Mouse (Mus musculus) induced T-regulatory cell, adult 2 months (primary cell): Measurements from ENCODE around the gene Gtpbp3.

Experiments used
- DNase-seq: peaks from one replicate; pipeline ENCODE4 v3.0.0-alpha.2; 2012; ENCODE audit warnings: low read depth

The Gtpbp3 gene

DNA sequence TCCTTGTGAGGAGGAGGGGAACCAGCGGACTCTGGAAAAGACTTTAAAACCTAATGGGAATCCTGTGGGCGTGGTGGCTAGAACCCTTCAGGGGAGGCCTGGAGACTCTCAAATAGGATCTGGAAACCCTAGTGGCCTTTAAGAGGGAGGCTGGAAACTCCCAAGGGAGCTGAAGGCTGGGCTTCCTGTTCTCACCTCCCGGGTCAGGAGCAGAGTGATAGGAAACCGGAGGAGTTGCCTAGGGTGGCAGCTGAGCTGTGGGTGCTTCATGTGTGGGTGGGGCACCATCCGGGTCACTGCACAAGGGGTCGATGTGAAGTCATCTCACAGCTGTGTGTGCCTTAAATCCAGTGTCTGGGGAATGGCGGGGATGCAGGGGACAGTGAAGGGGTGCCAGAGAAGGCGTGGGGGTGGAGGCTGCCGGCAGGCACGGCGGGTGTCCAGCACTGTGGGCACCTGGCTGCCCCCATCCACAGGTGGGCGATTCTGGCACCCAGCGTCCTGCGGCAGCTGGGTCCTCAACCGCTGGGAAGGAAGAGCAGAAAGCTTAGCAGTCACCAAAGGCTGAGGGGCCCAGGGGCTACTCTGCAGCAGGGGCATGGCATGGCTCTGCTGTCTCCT, 10.1 kb downstream of the Gtpbp3 start:
- no peak for DNase-seq

DNA sequence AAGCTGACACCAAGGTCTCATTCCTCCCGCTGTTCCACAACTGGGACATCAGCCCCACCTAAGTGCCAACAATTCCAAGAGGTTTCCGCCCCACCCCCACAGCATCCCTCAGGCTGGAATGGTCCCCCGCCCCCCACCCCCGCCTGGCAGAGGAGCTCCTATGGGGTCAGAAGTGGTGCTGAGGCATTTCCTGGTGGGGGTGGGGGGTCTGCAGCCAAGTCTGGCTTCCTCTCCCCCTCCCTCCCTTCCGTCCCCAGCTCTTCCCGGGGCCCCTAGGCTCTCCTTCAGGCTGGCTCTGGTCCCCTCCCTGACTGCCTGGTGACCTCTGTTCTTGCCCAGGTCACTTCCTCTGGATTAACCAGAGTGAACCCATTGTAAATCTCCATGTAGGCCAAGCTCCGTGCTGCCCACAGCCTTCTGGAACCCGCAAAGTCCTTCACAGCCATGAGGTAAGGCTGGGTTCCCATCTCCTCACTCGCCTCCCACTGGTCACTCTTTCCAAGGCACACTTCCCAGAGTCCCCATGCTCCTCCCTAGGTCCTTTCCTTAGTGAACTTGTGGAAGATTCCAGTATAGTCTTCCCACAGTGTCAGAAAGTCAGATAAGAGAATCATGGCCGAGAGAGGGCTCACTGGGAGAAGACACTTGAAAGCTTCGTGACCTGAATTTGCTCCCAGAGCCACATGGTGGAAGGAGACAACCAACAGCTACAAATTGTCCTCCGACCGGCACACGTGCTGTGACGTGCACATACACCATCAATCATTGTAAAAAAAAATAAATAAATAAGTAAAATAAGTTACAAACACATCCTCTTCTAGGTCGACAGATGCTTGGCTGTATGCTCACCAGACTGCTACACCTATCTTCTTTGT, 11.2 kb downstream of the Gtpbp3 start:
- no peak for DNase-seq

DNA sequence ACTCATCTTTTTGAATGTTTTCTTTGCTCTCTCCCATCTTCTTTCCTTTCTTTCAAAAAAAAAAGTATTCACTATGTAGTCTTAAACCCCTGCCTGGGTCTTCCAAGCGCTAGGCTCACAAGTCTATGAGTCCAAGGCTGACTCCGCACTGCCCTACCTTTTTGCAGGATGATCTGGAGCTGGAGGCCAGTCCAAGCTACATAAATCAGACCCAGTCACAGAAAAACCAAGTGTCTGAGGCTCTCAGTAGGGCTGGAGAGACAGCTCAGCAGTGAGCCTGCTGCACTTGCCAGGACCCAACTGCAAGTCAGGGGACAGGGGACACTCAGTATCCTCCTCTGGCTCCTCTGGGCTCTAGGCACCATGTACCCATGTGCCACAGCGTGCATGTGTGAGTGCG, 16.4 kb downstream of the Gtpbp3 start:
- no peak for DNase-seq

DNA sequence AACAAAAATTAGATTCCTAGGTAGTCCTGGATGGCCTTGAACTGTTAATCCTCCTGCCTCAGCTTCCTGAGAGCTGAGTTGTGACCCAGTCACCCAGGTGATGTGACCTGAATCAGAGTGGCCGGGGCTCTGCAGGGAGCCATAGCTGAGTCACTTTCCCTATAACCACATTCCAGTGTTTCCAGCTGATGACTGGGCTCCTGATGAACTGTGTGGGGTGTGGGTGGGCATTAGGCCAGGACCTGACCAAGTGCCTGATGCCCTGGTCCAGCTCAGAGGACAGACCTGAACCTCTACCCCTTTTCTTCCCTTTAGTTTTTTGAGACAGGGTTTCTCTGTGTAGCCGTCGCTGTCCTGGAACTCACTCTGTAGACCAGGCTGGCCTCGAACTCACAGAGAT, 17.4 kb downstream of the Gtpbp3 start:
- no peak for DNase-seq

DNA sequence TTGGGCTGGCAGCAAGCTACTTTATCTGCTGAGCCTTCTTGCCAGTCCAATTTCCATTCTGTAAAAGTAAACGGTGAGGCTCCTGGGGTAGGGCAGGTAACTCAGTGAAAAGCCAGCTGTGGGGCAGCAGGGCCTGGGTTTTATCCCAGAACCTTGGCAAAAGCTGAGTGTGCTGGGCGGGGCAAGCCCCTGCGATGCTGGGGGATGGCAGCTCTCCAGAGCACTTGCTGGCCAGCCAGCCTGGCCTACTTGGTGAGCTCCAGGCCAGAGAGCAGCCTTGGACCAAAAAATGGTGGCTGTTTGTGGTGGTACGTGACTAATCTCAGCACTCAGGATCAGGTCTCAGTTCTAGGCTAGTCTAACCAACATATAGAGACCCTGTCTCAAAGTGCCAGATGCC, 18.1 kb downstream of the Gtpbp3 start:
- DNase-seq: no peak

DNA sequence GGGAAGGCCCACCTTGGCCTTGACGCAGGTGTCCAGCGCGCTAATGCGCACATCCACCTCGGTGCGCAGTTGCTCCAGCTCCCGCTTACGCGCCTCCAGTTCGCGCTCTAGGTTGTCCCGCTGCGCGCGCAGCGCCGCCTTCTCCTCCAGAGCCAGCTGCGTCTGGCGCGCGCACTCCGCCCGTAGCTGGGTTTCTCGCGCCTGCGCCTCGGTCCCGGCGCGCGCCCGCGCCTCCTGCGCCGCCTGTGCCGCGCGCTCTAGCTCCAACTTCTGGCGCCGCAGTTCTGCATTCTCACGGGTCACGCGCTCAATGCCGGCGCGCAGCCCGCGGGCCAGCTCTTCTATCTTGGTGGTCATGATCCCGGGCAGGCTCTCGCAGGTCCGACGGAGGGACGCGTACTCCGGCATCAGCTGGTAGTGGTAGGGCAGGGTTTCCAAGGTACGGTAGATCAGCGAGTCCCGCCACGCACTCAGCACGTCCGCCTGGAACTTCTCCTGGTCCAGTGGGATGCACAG, 19.7 kb downstream of the Gtpbp3 start:
- peak; percentile 52 for DNase-seq

DNA sequence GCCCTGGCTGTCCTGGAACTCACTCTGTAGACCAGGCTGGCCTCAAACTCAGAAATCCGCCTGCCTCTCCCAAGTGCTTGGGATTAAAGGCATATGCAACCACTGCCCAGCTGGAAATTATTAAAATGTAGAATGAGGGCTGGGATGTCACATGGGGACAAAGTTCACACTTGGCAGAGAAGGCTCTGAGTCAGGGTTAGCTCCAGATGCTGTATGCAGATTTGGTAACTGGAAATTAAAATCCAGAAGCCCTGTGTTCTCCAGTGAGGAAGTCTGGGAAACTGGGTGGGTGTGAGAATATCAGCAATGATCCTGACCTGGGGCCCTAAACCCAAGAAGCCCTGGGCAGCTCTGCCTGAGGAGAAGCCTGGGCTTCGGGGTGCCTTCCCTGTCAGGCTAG, 21.4 kb downstream of the Gtpbp3 start:
- no peak for DNase-seq

DNA sequence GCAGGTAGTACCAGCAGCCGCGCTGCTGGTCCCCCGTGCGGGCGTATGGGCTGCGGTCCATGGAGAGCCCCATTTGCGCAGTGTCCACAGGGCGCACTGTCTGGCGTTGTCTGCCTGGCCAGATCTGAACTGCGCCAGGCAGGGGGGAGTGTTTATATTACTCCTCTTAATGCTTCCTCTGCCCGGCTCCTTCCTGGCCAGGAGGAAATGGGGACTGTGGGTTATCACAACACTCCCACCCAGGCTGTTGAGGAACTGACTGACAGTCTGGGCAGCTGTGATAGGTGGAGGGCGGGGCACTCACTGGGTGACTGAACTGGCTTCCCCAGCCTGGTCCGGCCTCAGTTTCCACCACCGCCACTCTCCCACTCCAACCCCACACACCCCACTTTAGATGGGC, 23.7 kb downstream of the Gtpbp3 start, which contains the start of gene Plvap:
Gene Plvap, minus strand, starts transcription at position 109 of the 400 bp plus-strand sequence.
- no peak for DNase-seq

DNA sequence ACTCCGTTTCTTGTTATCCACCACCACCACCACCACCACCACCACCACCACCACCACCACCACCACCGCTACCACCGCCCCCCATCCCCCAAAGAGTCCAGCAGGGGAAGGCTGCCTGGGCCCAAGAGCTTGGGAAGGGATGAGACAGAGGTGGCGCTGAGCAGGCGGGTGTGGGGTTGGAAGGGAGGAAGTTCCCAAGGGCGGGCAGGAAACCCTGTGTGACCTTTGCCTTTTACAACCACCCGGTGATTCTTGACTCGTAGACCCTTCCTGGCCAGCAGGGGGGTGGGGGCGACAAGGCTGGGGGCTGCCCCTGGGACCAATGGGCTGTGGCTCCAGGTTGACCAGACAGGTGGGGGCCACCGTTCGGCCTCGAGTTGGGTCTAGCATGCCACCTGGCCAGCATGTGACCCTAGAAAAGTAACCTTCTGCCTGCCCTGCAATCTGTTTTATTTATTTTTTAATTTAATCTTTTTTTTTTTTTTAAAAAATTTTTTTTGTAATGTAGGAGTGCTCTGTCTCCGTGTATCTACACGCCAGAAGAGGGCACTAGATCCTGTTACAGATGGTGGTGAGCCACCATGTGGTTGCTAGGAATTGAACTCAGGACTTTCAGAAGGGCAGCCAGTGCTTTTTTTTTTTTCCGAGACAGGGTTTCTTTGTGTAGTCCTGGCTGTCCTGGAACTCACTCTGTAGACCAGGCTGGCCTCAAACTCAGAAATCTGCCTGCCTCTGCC, 25.3 kb downstream of the Gtpbp3 start:
- no peak for DNase-seq

DNA sequence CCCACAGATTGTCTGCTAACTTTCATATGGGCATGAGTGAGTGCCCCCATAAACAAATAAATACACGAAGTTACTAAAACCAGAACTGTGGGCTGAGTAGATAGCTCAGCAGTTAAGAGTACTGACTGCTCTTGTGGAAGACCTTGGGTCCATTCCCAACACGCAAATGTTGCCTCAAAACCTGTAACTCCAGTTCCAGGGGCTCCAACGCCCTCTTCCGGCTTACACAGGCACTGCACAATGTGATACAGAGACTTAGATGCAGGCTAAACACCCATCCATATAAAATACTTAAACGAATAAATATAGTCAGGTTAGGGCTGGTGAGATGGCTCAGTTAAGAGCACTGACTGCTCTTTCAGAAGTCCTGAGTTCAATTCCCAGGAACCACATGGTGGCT, 27.1 kb downstream of the Gtpbp3 start:
- DNase-seq: no peak

DNA sequence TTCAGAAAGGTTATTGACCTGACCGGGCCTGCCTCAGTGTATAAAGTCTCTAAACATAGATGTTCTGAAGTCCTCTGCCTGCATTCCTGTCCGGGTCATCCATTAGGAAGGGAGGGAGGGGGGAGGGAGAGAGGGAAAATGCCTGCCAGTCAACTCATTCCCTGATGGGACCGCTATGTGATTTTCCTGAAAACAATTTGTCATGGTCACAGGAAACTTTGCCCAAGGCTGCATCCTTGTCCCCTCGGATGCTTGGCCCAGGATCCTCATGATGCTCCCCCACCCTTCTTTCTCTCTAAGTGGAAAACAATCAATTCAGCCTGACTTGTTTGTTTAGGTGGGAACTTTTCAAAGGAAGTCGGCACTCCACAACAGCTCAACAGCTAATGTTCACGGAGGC, 28.9 kb downstream of the Gtpbp3 start:
- no peak for DNase-seq

DNA sequence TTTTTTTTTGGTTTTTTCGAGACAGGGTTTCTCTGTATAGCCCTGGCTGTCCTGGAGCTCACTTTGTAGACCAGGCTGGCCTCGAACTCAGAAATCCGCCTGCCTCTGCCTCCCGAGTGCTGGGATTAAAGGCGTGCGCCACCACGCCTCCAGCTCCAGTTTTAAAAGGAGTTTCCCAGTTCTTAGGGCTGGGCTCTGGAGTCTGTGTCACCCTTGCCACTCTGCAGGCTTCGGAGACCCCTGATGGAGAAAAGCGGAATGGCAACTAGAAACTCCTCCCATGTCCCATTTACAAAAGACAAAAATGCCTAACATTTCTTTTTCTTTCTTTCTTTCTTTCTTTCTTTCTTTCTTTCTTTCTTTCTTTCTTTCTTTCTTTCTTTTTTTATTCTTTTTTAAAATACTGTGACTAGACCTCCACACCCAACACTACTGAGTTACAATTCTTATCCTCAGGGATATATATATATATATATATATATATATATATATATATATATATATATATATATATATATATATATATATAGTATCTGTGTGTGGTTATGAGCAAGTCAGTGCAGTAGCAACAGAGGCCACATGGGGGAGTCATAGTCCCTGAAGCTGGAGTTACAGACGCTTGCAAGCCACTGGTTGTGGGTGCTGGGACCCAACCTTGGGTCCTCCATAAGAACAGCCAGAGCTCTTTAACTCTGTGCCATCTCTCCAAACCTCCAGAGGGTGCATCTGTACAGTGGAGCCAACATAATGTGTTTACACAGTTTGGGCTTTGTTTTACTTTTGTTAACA, 31.3 kb downstream of the Gtpbp3 start:
- peak; percentile 85 for DNase-seq

DNA sequence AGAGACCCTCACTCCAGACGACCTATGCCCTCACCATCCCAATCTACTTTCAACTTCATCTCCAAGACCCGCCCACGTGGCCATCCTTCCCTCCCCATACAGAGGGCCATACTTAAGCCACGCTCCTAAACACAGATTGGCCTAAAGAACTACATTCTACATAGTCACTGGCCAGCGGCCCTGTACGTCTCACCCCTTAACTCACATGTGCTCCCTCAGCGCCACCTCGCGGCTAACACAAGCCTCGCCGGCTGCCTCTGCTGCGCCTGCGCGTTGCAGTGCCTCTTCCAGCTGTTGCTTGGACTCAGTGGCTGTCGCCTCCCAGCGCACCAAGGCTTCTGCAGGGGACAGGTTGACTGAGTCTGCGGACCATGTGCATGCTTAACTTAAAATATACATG, 33.7 kb downstream of the Gtpbp3 start:
- DNase-seq: peak; percentile 95

DNA sequence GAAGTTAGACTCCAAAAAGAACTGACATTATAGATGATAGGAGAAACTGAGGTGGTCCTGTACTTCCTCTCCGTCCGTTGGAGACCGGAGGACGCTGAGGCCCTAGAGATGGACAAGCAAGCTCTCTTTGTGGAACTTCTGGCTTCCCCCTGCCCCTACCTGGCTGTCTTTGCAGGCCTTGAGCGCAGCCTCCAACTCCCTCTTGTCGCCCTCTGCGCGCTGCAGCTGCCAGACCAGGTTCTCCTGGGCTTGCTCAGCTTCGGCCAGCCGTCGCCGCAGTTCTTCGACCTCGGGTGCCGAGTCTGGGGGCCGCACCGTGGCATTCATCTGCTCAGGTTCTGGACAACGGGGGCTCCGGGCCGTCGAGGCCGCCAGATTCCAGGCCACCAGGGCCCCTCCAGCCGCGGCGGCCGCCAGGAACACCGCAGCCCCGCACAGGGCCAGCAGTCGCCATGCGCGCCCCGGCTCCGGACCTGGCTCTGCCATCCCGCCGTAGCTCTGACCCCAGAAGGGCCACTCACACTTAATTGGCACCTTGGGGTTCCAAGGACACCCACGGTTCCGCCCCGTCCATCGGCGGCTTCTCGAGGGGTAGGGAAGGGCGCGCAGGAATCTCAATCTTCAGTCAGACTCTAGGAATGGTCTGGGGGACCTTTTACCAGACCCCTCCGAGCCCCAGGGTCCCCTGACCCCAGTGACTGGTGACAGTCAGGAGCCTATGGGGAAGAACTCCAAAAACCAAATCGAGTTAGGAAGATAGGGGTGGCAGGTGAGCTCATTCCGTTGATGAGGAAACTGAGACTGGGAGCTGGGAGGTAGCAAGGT, 37.5 kb downstream of the Gtpbp3 start, which contains the start of gene Ccdc194:
Gene Ccdc194, minus strand, starts transcription at position 486 of the 825 bp plus-strand sequence.
- no peak for DNase-seq

DNA sequence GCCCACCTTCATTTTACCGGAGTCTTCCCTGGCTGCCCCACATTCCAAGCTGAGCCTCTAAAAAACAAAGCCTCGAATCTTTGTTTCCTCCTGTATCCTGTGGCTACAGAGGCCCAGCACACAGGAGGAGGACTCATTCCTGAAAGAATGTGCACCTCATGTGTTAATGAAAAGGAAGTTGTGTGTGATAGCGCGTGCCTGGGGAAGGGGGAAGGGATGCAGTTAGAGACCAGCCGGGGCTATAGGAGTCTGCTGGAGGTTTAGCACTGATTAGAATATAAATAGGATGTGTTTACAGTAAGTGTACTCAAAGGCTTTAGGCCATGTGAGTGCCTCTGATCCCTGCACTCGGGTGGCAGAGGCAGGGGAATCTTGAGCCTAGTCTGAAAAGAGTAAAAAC, 38.4 kb downstream of the Gtpbp3 start:
- no peak for DNase-seq

DNA sequence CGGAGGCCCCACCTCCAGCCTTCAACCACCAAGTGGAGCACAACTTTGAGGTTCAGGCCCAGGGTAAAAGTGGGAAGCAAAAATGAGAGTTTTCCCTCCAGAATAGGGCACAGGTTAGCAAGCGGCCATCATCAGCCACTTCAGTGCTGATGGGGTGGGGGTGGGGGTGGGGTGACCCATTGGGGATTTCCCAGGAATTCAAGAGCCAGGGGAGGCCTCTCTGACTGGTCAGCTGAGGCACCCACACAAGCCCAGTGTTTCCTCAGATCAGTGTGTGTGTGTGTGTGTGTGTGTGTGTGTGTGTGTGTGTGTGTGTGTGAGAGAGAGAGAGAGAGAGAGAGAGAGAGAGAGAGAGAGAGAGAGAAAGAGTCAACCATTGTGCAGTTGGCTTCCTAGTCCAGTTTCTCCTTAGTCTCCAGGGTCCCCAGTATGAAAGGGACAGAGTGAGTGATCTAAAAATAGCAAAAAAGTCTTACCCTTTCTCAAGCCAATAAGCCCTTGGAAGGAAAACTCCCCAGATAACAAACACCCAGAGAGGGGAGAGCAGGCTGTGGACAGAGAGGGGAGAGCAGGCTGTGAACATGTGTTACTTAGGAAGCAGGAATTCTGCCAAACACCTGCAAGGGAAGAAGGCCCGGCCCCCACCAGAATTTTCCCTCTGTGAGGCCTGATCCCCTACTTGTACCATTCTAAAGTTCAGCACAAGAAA, 39.4 kb downstream of the Gtpbp3 start:
- DNase-seq: no peak

DNA sequence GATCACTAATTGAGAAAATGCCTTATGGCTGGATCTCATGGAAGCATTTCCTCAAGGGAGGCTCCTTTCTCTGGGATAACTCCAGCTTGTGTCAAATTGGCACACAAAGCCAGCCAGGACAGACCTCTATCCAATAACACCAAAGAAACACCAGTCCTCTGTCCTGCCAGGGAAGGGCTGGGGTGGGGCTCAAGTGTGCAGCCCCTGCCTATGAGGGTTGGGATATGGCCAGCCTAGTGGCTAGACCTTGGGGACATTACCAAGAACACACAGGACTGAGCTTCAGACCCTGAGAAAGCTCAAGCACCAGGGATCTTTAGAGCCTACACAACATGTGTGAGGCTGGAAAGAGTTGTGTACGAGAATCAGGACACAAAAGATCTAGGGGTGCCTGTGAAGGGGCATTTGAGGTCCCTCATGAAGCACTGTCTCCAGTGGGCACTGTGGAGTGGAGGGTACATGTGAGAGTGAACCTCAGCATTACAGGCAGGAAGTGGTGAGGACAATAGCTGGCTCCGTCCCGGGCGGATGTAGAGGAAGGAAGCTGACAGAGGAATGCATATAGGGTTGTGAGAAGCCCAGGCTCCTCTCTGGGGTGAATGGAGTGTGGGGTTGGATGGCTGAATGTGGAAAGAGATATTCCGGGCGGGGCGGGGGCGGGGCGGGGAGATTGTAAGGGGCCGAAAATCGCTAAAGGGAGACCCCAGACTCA, 40.6 kb downstream of the Gtpbp3 start:
- peak; percentile 67 for DNase-seq

DNA sequence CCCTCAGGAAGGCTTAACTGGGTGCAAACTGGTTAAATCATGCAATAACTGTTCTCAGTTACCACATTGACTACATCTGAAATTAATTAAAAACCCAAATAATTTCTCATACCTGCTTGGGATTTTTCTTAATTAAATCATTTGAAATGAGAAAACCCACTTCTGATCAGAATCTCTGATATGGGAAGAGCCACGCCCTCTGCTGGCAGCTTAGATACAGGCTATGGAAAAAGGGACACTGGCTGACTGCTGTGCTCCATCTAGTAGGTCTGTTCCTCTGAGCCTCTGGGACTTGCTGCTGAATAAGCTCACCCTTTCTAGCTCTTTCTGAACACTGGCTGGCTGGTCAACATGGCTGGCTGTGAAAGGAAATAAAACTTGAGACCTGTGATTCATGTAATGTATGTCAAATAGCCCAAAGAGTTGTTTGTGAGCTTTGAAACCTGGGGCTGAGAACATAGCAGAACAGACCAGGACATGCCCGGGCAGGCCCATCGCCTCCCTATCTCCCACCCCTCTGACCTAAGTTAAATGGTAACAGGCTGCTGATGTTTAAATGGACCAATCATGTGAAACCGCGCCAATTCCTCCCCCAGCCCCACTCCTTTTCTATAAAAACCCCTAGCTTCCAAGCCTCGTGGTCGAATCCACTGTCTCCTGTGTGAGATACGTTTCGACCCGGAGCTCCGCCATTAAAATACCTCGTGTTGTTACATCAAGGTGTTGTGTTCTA, 43.0 kb downstream of the Gtpbp3 start:
- DNase-seq: peak; percentile 61
